Mouse (Mus musculus) forebrain, embryonic 14.5 days (tissue): ENCODE data around the gene Grm7. TPM values are rescaled to one million over a fixed set of nuclear protein-coding genes. Genes with fewer than 3 reads are reported as not detected.
A peak's percentile ranks its signal among the peaks of the same experiment; 100 is the strongest.

Experiments used
- ATAC-seq: fragments of 200-750 bp; cut with Nextera tagmentation; 2 replicates; pipeline ENCODE4 v1.8.0; 2017; ENCODE audit warnings: mild to moderate bottlenecking, moderate library complexity
- DNase-seq: peaks from one replicate; pipeline ENCODE4 v3.0.0-alpha.2; 2015; ENCODE audit warnings: low spot score
- H3K27ac ChIP-seq: fragments of 300-500 bp; sonication (generic); 2 replicates; pipeline ENCODE4 v1.5.1; 2014; ENCODE audit warnings: low read depth, mild to moderate bottlenecking, control low read depth, low read length, moderate library complexity
- H3K27me3 ChIP-seq: fragments of 300-500 bp; sonication (generic); replicated peaks from 2 replicates; pipeline ENCODE4 v1.6.1; 2014; ENCODE audit warnings: low read length, control low read depth, mixed read lengths; ENCODE audit not compliant: control insufficient read depth, insufficient read depth
- H3K36me3 ChIP-seq: fragments of 300-500 bp; sonication (generic); 2 replicates; pipeline ENCODE4 v1.6.1; 2014; ENCODE audit warnings: low read length, control low read depth; ENCODE audit not compliant: control insufficient read depth, insufficient read depth
- H3K4me1 ChIP-seq: fragments of 300-500 bp; sonication (generic); 2 replicates; pipeline ENCODE4 v1.6.1; 2014; ENCODE audit warnings: antibody characterized with exemption, low read length, control low read depth; ENCODE audit not compliant: control insufficient read depth, insufficient read depth
- H3K4me2 ChIP-seq: fragments of 300-500 bp; sonication (generic); 2 replicates; pipeline ENCODE4 v1.6.1; 2014; ENCODE audit warnings: mild to moderate bottlenecking, control low read depth, low read length
- H3K4me3 ChIP-seq: fragments of 300-500 bp; sonication (generic); 2 replicates; pipeline ENCODE4 v1.5.1; 2014; ENCODE audit warnings: low read depth, low read length, control low read depth
- H3K9ac ChIP-seq: fragments of 300-500 bp; sonication (generic); 2 replicates; pipeline ENCODE4 v1.6.1; 2014; ENCODE audit warnings: mild to moderate bottlenecking, low read length, control low read depth, moderate library complexity
- H3K9me3 ChIP-seq: fragments of 300-500 bp; sonication (generic); replicated peaks from 2 replicates; pipeline ENCODE4 v1.6.1; 2016; ENCODE audit warnings: low read length, control low read depth, mixed read lengths; ENCODE audit not compliant: control insufficient read depth
- WGBS: fragments of 180-500 bp; shearing (Covaris S2); extraction: QIAGEN DNeasy Blood & Tissue Kit; methylation state at CpG from one replicate; pipeline ENCODE4 v1.1.7; 2014; 5-methylcytosine and 5-hydroxymethylcytosine counted together
- polyA plus RNA-seq: library from polyadenylated mRNA; unstranded; fragments of >200 nt; fragmentation: Nextera tagmentation; extraction: Ambion mirVana; gene quantifications from 2 replicates; pipeline ENCODE4 v1.2.1, GENCODE M21; 2014

The Grm7 gene
- polyA plus RNA-seq, 1 experiment from 2014 or later, result 5.6 TPM

DNA sequence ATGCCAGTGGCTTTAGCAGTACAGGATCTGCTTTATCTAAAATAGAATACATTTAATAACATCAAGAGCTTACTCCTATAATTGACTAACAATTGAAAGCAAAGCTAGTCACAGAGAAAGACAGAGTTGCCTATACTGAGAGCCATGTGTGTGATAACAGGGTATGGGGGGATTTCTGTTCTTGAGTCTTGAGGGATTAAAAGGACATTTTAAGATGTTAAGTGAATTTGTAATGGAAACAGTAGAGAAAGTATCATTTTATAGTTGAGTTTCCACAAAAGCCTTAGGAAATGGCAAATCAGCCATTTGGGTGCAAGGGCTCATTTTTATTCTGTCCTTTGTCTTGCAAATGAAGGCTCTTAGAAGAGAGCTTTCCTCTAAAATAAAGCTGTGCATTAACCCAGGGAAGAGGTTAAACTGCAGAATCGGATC is 140.1 kb downstream of the Grm7 start:
- H3K4me3 ChIP-seq, result no peak overlapping the region
- H3K27me3 ChIP-seq, result no peaks in the 10 kb centered on the region
- no peak overlapping the region for H3K4me2 ChIP-seq
- H3K4me1 ChIP-seq, result no peaks in the 10 kb centered on the region
- H3K9ac ChIP-seq, result no peak overlapping the region
- WGBS, result 3% methylated on average over 1 of the region's 1 CpGs
- no peak overlapping the region; the same call in 1 of the 2 replicates for H3K27ac ChIP-seq
- H3K9me3 ChIP-seq, result no peaks in the 10 kb centered on the region
- no peaks in the 10 kb centered on the region for H3K36me3 ChIP-seq
- ATAC-seq (peak; percentile 77), DNase-seq (peak; percentile 61)

DNA sequence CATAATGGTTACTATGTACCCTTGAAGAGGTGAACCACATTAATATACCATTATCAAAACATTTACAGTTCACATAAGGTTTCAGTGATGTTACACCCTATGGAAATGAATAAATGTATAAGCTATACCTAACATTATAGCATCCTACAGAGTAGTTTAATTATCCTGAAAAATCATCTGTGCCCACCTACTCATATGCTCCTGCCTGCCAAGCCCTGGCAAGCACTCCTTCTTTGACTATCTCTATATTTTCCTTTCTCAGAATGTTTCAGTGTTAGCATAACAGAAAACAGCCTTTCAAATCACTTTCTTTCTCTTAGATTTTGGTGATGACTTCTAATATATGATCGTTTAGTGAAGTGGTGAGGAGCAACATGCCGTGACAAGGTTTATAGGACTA is 147.3 kb downstream of the Grm7 start:
- Histone ChIP-seq H3K4me1 (no peaks in the 10 kb centered on the region), H3K9me3 (no peaks in the 10 kb centered on the region), H3K4me2 (no peak overlapping the region), H3K36me3 (no peaks in the 10 kb centered on the region), H3K27me3 (no peaks in the 10 kb centered on the region), H3K4me3 (no peak overlapping the region), H3K27ac (no peak overlapping the region), H3K9ac (no peak overlapping the region)
- DNase-seq, result no peak
- no peak for ATAC-seq
- WGBS, result 95% methylated on average over 2 of the region's 2 CpGs

DNA sequence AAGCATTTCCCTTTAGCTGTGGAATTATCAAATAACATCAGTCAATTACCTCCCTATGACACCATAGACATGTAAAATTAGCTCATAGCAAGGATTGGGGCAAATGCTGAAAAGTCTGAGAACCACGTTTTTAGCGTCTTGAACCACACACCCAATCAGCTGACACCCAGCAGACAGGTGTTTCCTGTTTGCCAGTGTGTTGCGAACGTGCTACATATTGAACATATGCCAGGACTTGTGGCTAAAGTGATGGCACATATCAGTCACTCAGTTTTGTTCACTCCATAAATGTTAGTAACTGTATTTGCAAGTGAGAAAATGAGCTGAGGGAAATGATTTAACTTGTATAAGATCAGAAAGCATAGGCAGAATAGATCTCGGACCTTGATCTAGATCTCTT is 162.1 kb downstream of the Grm7 start:
- H3K27me3 ChIP-seq, result no peaks in the 10 kb centered on the region
- no peak overlapping the region for H3K27ac ChIP-seq
- H3K9ac ChIP-seq, result no peak overlapping the region
- H3K4me2 ChIP-seq, result no peak overlapping the region
- H3K36me3 ChIP-seq, result no peaks in the 10 kb centered on the region
- no peak overlapping the region for H3K4me3 ChIP-seq
- no peaks in the 10 kb centered on the region for H3K9me3 ChIP-seq
- no peaks in the 10 kb centered on the region for H3K4me1 ChIP-seq
- ATAC-seq (no peak), DNase-seq (no peak)
- WGBS, result 81% methylated on average over 5 of the region's 5 CpGs

DNA sequence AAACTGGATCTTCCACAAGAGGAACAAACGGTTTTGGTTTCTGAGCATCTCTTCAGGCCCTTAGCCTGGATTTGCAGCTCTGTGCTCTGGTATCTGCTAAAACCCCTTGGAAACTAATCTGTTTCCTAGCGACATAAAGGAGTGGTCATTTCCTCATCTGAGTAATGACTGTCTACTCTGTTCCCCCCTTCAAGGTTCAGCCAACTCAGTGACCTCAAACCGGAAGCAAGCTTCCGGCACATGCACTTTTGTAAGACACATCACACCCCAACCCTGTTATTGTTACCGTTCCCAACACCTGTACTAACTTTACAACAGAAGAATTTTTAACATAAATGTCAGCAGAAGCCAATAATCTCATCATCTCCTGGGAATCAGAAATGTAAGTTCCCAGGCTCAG is 166.8 kb downstream of the Grm7 start:
- H3K9ac ChIP-seq, result no peak overlapping the region
- H3K4me3 ChIP-seq, result no peak overlapping the region
- H3K36me3 ChIP-seq, result no peaks in the 10 kb centered on the region
- ATAC-seq, result no peak
- 83% methylated on average over 5 of the region's 5 CpGs for WGBS
- H3K27ac ChIP-seq, result no peak overlapping the region
- no peak for DNase-seq
- H3K4me2 ChIP-seq, result no peak overlapping the region
- H3K9me3 ChIP-seq, result no peaks in the 10 kb centered on the region
- H3K4me1 ChIP-seq, result no peaks in the 10 kb centered on the region
- H3K27me3 ChIP-seq, result no peaks in the 10 kb centered on the region

DNA sequence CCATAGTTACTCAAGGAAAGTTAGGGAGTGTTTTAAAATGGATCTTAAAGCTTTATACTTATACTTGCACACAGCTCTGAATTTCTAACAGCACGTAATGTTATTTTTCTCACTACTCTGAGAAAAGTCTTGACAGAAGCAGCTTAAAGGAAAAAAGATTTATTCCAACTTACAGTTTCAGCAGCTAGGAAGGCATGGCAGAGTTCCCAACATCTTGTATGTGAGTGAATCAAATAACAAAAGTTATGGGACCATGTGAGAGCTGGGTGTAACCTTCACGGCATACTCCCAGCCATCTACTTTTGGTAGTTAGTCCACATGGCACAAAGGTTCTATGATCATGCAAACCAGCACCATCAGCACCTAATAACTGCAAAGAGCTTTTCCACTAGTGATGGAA is 172.9 kb downstream of the Grm7 start:
- H3K27ac ChIP-seq, result no peak overlapping the region
- no peak overlapping the region for H3K9ac ChIP-seq
- H3K4me1 ChIP-seq, result no peaks in the 10 kb centered on the region
- H3K36me3 ChIP-seq, result no peaks in the 10 kb centered on the region
- no peaks in the 10 kb centered on the region for H3K27me3 ChIP-seq
- H3K4me2 ChIP-seq, result no peak overlapping the region
- no peaks in the 10 kb centered on the region for H3K9me3 ChIP-seq
- no peak overlapping the region for H3K4me3 ChIP-seq
- WGBS, result 92% methylated on average over 2 of the region's 2 CpGs
- ATAC-seq (no peak), DNase-seq (no peak)

DNA sequence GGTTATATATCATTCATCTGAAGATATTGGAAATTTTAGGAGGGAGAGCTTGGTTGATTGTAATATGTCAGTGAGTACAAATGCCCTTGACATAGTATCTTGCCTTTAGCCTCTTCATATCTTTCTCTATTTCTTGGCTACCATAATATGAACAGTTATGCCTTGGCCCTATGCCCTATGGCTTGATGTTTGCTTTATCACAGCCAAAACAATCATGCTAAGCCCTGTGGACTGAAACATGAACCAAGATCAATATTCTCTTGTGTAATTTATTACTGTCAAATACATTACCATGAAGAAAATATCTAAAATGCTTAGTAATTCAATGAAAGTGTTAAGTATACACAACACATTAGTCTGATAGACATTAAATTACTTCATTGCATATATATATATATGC is 222.9 kb downstream of the Grm7 start:
- Histone ChIP-seq H3K9ac (no peak overlapping the region), H3K4me2 (no peak overlapping the region), H3K27me3 (no peaks in the 10 kb centered on the region), H3K27ac (no peak overlapping the region), H3K4me3 (no peak overlapping the region), H3K36me3 (no peaks in the 10 kb centered on the region), H3K4me1 (no peaks in the 10 kb centered on the region), H3K9me3 (no peaks in the 10 kb centered on the region)
- ATAC-seq (no peak), DNase-seq (no peak)

DNA sequence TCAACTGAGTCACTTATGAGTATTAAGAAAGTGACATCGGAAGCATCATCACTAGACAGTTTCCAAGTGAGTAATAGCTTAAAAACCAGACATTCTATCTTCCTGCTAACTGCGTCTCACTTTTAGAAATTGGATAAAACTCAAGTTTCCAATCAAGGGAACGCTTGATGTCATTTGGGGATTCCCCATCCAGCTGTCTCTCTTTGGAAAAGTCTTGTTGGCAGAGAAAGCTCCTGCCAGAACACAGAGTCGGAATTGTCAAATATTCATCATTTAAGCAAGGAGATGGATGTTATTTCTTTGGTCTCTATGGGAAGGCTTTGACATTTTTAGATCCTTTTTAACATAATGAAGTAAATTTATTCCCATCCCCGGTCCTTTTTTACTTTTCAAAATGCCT is 336.6 kb downstream of the Grm7 start:
- 82% methylated on average over 5 of the region's 5 CpGs for WGBS
- DNase-seq (peak; percentile 19), ATAC-seq (no peak)
- Histone ChIP-seq H3K4me2 (no peak overlapping the region), H3K27ac (no peak overlapping the region), H3K4me1 (no peaks in the 10 kb centered on the region), H3K4me3 (no peak overlapping the region), H3K27me3 (no peaks in the 10 kb centered on the region), H3K9me3 (no peaks in the 10 kb centered on the region), H3K9ac (no peak overlapping the region), H3K36me3 (no peaks in the 10 kb centered on the region)

DNA sequence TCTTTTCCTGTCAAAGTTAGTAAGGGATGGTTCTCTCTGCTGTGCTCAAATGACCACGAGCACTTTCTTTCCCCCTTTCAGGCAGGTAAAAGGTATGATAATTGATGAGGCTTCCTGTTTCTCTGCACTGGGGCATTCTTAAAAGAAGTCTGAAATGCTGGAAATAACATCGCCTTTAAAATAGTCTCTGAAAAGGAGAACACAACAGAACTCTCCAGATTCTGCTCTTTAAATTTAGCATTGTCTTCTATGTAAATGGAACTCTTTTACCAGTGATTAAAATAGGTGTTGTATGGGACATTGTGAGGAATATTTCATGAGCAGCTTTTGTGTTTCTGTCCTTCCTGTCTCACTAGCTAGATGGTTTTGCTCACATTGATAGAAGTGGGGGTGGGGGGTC is 393.7 kb downstream of the Grm7 start:
- Histone ChIP-seq H3K27ac (no peak overlapping the region), H3K36me3 (no peaks in the 10 kb centered on the region), H3K4me1 (no peaks in the 10 kb centered on the region), H3K9me3 (no peaks in the 10 kb centered on the region), H3K9ac (no peak overlapping the region), H3K4me3 (no peak overlapping the region), H3K27me3 (no peaks in the 10 kb centered on the region), H3K4me2 (no peak overlapping the region)
- WGBS, result 73% methylated on average over 2 of the region's 2 CpGs
- DNase-seq (no peak), ATAC-seq (no peak)

DNA sequence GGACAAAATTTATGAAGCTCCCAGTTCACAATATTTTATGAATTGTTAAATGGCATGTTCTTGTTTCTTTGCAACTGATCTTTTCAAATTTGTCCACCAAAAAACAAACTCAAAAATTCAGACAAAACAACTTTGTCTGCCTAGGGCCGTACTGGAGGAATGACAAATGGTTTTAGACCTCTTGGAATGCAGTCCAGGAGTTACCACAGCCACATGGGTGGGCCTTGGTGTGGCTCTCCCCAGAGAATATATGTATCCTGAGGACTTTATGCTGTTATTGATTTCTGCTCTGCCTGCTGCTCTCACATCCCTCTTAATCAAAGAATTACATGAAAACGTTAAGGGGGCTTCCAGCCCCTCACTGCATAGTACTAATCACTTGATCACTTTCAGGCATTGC is 400.5 kb downstream of the Grm7 start:
- Histone ChIP-seq H3K4me3 (no peak overlapping the region), H3K36me3 (no peaks in the 10 kb centered on the region), H3K27ac (no peak overlapping the region), H3K4me2 (no peak overlapping the region), H3K27me3 (no peaks in the 10 kb centered on the region), H3K9me3 (no peaks in the 10 kb centered on the region), H3K9ac (no peak overlapping the region), H3K4me1 (no peaks in the 10 kb centered on the region)
- DNase-seq (no peak), ATAC-seq (no peak)
- 66% methylated on average over 2 of the region's 2 CpGs for WGBS

DNA sequence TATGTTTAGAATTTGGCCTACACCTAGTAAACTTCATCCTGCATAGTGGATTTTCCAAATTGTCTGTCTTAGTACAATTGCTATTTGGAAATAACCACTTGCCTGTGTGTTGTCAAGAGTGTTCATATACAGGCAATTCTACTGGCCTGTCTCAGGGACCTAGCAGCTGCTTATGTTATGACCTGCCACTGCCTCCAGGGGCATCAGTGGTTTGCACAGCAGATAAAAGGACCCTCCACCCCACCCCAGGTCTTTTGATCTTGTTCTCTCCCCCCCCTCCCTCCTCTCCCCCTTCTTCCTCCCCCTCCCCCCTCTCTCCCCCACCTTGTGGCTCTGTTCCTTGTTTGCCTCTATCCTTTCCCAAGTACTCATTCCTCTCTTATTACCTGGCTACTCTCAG is 403.9 kb downstream of the Grm7 start:
- no peaks in the 10 kb centered on the region for H3K36me3 ChIP-seq
- H3K4me3 ChIP-seq, result no peak overlapping the region
- no peaks in the 10 kb centered on the region for H3K27me3 ChIP-seq
- DNase-seq, result no peak
- H3K4me2 ChIP-seq, result no peak overlapping the region
- no peak overlapping the region for H3K27ac ChIP-seq
- ATAC-seq, result no peak
- H3K9me3 ChIP-seq, result no peaks in the 10 kb centered on the region
- no peak overlapping the region for H3K9ac ChIP-seq
- no peaks in the 10 kb centered on the region for H3K4me1 ChIP-seq
